Mouse (Mus musculus): ENCODE measurements at regions not wholly inside any gene's neighbourhood (a gene's known extent, or its start where the extent isn't known, plus 50 kb on each side); places are given as distances from the start of the nearest gene placed in this dataset.

DNA sequence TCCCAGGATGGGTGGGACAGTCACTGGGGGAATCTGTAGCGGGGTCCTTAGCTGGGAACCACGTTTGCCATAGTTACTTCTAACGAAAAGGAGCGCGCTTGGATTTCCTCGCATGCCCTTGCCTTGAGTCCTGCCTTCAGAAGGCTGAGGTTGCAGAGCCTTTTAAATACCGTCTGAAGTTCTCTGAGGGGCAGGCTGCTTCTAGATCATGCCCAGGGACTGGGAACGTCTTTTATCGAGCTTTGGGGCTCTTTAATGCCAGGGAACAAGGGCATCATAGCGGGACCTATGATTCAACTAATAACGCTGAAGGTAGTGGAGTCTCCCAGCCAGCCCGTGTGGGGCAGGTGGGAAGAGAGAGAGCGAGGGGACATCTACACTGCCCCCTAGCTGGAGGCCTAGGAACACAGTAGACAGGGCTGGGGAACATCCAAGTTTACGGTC is 369.1 kb downstream of the Vrk1 start:
- Histone ChIP-seq H3K9me3 (ENCODE audit: control insufficient read depth, low read length) (no peaks in the 10 kb centered on the region), H3K27ac (replicated peaks; ENCODE audit: low read depth, low read length) (peak overlapping the region; percentile 52; the same call in 1 of the 2 replicates), H3K27me3 (ENCODE audit: control insufficient read depth, insufficient read depth, low read length) (no peaks in the 10 kb centered on the region), H3K4me1 (ENCODE audit: control insufficient read depth, insufficient read depth, low read length) (peaks cover 41% of the 10 kb centered on the region), H3K36me3 (ENCODE audit: control insufficient read depth, insufficient read depth, low read length) (no peaks in the 10 kb centered on the region), H3K4me2 (ENCODE audit: low read length) (peak overlapping the region; percentile 60), H3K9ac (replicated peaks; ENCODE audit: low read length) (peak overlapping the region; percentile 31; the same call in 1 of the 2 replicates), H3K4me3 (replicated peaks; ENCODE audit: low read depth, low read length) (peak overlapping the region; percentile 25)
- WGBS, result 2% methylated on average over 14 of the region's 14 CpGs
- ATAC-seq (ENCODE audit: low FRiP score, low TSS enrichment), result peak; percentile 62; the same call in 1 of the 2 replicates
- DNase-seq, result peak; percentile 79

DNA sequence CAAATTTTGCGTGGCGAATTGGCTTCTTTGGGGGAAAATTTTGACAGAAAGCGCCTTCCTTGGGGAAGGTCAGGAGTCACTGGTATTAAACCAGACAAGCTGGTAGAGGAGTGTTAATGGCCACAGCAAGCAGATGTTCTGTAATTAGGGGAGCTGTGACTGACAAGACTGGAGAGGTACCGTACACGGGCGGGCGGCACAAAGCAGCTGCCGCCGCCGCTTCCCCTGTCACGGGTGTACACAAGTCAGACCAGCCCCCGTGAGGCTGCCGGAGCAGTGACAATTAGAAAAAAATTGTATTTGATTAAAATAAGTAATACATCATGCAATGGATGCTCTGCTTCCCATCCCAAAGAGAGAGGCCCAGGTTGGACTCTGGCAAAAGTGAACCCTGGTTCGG is 369.8 kb downstream of the Vrk1 start:
- Histone ChIP-seq H3K27ac (replicated peaks; ENCODE audit: low read depth, low read length) (peak overlapping the region; percentile 41), H3K36me3 (ENCODE audit: control insufficient read depth, insufficient read depth, low read length) (no peaks in the 10 kb centered on the region), H3K9me3 (ENCODE audit: control insufficient read depth, low read length) (no peaks in the 10 kb centered on the region), H3K27me3 (ENCODE audit: control insufficient read depth, insufficient read depth, low read length) (no peaks in the 10 kb centered on the region), H3K4me3 (replicated peaks; ENCODE audit: low read depth, low read length) (no peak overlapping the region), H3K4me2 (ENCODE audit: low read length) (0 out of 2 replicates have a peak overlapping the region, but pooled peaks have one; percentile 22), H3K4me1 (ENCODE audit: control insufficient read depth, insufficient read depth, low read length) (peaks cover 36% of the 10 kb centered on the region), H3K9ac (replicated peaks; ENCODE audit: low read length) (no peak overlapping the region)
- DNase-seq (peak; percentile 53), ATAC-seq (ENCODE audit: low FRiP score, low TSS enrichment) (no peak)
- 44% methylated on average over 14 of the region's 14 CpGs for WGBS

DNA sequence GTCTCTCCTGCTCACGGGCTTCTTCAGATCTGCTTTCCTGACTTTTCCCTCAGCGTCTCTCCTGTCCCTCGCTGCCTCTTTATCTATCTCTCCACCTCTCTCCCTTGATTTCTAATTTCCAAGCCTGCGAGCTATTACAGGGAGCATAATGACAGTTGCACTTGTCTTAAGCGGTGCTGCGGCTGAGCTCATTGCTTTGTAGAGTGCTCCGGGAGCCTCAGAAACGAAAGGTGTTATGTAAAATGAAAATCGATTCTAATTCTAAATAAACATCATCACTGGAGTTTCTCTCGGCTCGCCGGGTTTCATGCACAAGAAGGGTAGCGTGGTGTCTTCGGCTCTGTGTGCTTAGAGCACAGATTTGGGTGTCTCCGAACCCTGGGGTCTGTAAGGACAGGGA is 371.8 kb downstream of the Vrk1 start:
- WGBS, result 59% methylated on average over 15 of the region's 15 CpGs
- no peaks in the 10 kb centered on the region for H3K27me3 ChIP-seq (ENCODE audit: control insufficient read depth, insufficient read depth, low read length)
- H3K36me3 ChIP-seq (ENCODE audit: control insufficient read depth, insufficient read depth, low read length), result no peaks in the 10 kb centered on the region
- DNase-seq (peak; percentile 42), ATAC-seq (ENCODE audit: low FRiP score, low TSS enrichment) (no peak)
- H3K4me3 ChIP-seq (replicated peaks; ENCODE audit: low read depth, low read length), result no peak overlapping the region
- H3K4me1 ChIP-seq (ENCODE audit: control insufficient read depth, insufficient read depth, low read length), result peaks cover 29% of the 10 kb centered on the region
- H3K9me3 ChIP-seq (ENCODE audit: control insufficient read depth, low read length), result no peaks in the 10 kb centered on the region
- H3K9ac ChIP-seq (replicated peaks; ENCODE audit: low read length), result no peak overlapping the region
- no peak overlapping the region for H3K4me2 ChIP-seq (ENCODE audit: low read length)
- H3K27ac ChIP-seq (replicated peaks; ENCODE audit: low read depth, low read length), result peak overlapping the region; percentile 43; the same call in 1 of the 2 replicates

- no peaks in the 10 kb centered on the region for H3K4me1 ChIP-seq (ENCODE audit: control insufficient read depth, insufficient read depth, low read length)
- no peak overlapping the region for H3K4me3 ChIP-seq (replicated peaks; ENCODE audit: low read depth, low read length)
- no peak overlapping the region for H3K9ac ChIP-seq (replicated peaks; ENCODE audit: low read length)
- DNase-seq, result no peak
- no peaks in the 10 kb centered on the region for H3K36me3 ChIP-seq (ENCODE audit: control insufficient read depth, insufficient read depth, low read length)
- H3K4me2 ChIP-seq (ENCODE audit: low read length), result no peak overlapping the region
- ATAC-seq (ENCODE audit: low FRiP score, low TSS enrichment), result no peak
- no peaks in the 10 kb centered on the region for H3K27me3 ChIP-seq (ENCODE audit: control insufficient read depth, insufficient read depth, low read length)
- no peaks in the 10 kb centered on the region for H3K9me3 ChIP-seq (ENCODE audit: control insufficient read depth, low read length)
- H3K27ac ChIP-seq (replicated peaks; ENCODE audit: low read depth, low read length), result no peak overlapping the region
- 89% methylated on average over 11 of the region's 11 CpGs for WGBS
Observed at GRCm38 (mm10) chr12:106389214-106389613, 379.2 kb downstream of the Vrk1 start.

- Histone ChIP-seq H3K4me2 (ENCODE audit: low read length) (no peak overlapping the region), H3K9ac (replicated peaks; ENCODE audit: low read length) (no peak overlapping the region), H3K27me3 (ENCODE audit: control insufficient read depth, insufficient read depth, low read length) (no peaks in the 10 kb centered on the region), H3K4me1 (ENCODE audit: control insufficient read depth, insufficient read depth, low read length) (no peaks in the 10 kb centered on the region), H3K9me3 (ENCODE audit: control insufficient read depth, low read length) (no peaks in the 10 kb centered on the region), H3K4me3 (replicated peaks; ENCODE audit: low read depth, low read length) (no peak overlapping the region), H3K27ac (replicated peaks; ENCODE audit: low read depth, low read length) (no peak overlapping the region), H3K36me3 (ENCODE audit: control insufficient read depth, insufficient read depth, low read length) (no peaks in the 10 kb centered on the region)
- WGBS, result 85% methylated on average over 2 of the region's 2 CpGs
- DNase-seq (no peak), ATAC-seq (ENCODE audit: low FRiP score, low TSS enrichment) (no peak)
Observed at GRCm38 (mm10) chr12:106392316-106392715, 382.3 kb downstream of the Vrk1 start.

GRCm38 (mm10) chr12:106399085-106399484 is 389.1 kb downstream of the Vrk1 start:
- 85% methylated on average over 17 of the region's 17 CpGs for WGBS
- H3K4me1 ChIP-seq (ENCODE audit: control insufficient read depth, insufficient read depth, low read length), result no peaks in the 10 kb centered on the region
- H3K27ac ChIP-seq (replicated peaks; ENCODE audit: low read depth, low read length), result no peak overlapping the region
- no peak overlapping the region for H3K4me3 ChIP-seq (replicated peaks; ENCODE audit: low read depth, low read length)
- DNase-seq, result no peak
- no peak overlapping the region for H3K9ac ChIP-seq (replicated peaks; ENCODE audit: low read length)
- H3K27me3 ChIP-seq (ENCODE audit: control insufficient read depth, insufficient read depth, low read length), result no peaks in the 10 kb centered on the region
- no peaks in the 10 kb centered on the region for H3K9me3 ChIP-seq (ENCODE audit: control insufficient read depth, low read length)
- H3K4me2 ChIP-seq (ENCODE audit: low read length), result no peak overlapping the region
- ATAC-seq (ENCODE audit: low FRiP score, low TSS enrichment), result no peak
- no peaks in the 10 kb centered on the region for H3K36me3 ChIP-seq (ENCODE audit: control insufficient read depth, insufficient read depth, low read length)

DNA sequence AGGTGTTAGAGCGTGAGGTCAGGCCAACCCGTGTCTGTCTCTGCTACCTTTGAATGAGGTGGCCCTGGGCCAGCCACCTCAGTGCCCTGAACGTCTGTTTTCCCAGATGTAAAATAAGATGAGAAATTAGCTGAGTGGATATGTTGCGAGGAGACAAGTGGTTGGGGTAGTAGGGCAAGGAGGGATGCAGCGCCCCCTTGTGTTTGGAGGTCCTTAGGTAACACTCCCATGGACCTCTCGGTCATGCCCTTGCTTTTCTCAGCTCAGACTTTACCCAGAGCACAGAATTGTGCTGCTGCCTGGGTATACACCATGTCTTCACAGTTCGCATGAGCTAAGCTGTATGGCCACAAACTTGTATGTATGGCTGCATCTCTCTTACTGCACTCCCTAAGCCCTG is 401.0 kb downstream of the Vrk1 start:
- DNase-seq (no peak), ATAC-seq (ENCODE audit: low FRiP score, low TSS enrichment) (no peak)
- Histone ChIP-seq H3K27me3 (ENCODE audit: control insufficient read depth, insufficient read depth, low read length) (no peaks in the 10 kb centered on the region), H3K27ac (replicated peaks; ENCODE audit: low read depth, low read length) (no peak overlapping the region), H3K4me3 (replicated peaks; ENCODE audit: low read depth, low read length) (no peak overlapping the region), H3K4me1 (ENCODE audit: control insufficient read depth, insufficient read depth, low read length) (no peaks in the 10 kb centered on the region), H3K9me3 (ENCODE audit: control insufficient read depth, low read length) (no peaks in the 10 kb centered on the region), H3K36me3 (ENCODE audit: control insufficient read depth, insufficient read depth, low read length) (no peaks in the 10 kb centered on the region), H3K4me2 (ENCODE audit: low read length) (no peak overlapping the region), H3K9ac (replicated peaks; ENCODE audit: low read length) (no peak overlapping the region)
- WGBS, result 91% methylated on average over 7 of the region's 7 CpGs

GRCm38 (mm10) chr12:106426631-106427030 is 416.6 kb downstream of the Vrk1 start:
- Histone ChIP-seq H3K9me3 (ENCODE audit: control insufficient read depth, low read length) (no peaks in the 10 kb centered on the region), H3K4me1 (ENCODE audit: control insufficient read depth, insufficient read depth, low read length) (no peaks in the 10 kb centered on the region), H3K9ac (replicated peaks; ENCODE audit: low read length) (no peak overlapping the region), H3K36me3 (ENCODE audit: control insufficient read depth, insufficient read depth, low read length) (no peaks in the 10 kb centered on the region), H3K27me3 (ENCODE audit: control insufficient read depth, insufficient read depth, low read length) (no peaks in the 10 kb centered on the region), H3K27ac (replicated peaks; ENCODE audit: low read depth, low read length) (no peak overlapping the region), H3K4me3 (replicated peaks; ENCODE audit: low read depth, low read length) (no peak overlapping the region), H3K4me2 (ENCODE audit: low read length) (no peak overlapping the region)
- ATAC-seq (ENCODE audit: low FRiP score, low TSS enrichment) (no peak), DNase-seq (no peak)
- 83% methylated on average over 4 of the region's 4 CpGs for WGBS

DNA sequence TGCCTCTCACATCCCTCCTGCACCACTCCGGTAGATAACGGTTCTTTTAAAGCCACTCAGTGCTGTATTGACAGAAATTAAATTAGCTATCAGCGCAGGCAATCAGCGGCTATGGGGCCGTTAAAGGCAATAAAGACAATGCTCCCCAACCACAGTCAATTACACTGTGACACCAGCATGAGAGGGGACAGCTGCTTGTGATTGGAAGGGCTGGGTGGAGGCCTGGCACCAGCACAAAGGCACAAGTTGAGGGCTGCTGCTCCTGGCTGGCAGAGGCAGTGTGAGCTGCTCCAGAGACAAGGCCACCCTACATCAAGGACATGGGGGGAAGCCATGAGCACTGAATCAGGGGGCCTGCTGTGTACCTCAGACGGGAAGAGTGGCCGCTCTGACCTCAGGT is 420.0 kb downstream of the Vrk1 start:
- DNase-seq, result no peak

More for the DNA sequence above, 420.0 kb downstream of the Vrk1 start:
- Histone ChIP-seq H3K36me3 (ENCODE audit: control insufficient read depth, insufficient read depth, low read length) (no peaks in the 10 kb centered on the region), H3K27ac (replicated peaks; ENCODE audit: low read depth, low read length) (no peak overlapping the region), H3K4me1 (ENCODE audit: control insufficient read depth, insufficient read depth, low read length) (no peaks in the 10 kb centered on the region), H3K9ac (replicated peaks; ENCODE audit: low read length) (no peak overlapping the region), H3K9me3 (ENCODE audit: control insufficient read depth, low read length) (no peaks in the 10 kb centered on the region), H3K27me3 (ENCODE audit: control insufficient read depth, insufficient read depth, low read length) (no peaks in the 10 kb centered on the region), H3K4me2 (ENCODE audit: low read length) (no peak overlapping the region), H3K4me3 (replicated peaks; ENCODE audit: low read depth, low read length) (no peak overlapping the region)
- WGBS, result 85% methylated on average over 7 of the region's 7 CpGs
- ATAC-seq (ENCODE audit: low FRiP score, low TSS enrichment), result no peak

Data from midbrain, embryonic 14.5 days (tissue).